Mouse (Mus musculus): ENCODE data around the gene Tlk2.
"Not testable (repeated sequence)": the region's sequence is repeated elsewhere in the genome, so short reads cannot be mapped to it uniquely, and the experiment has no call there.

Gene Tlk2

DNA sequence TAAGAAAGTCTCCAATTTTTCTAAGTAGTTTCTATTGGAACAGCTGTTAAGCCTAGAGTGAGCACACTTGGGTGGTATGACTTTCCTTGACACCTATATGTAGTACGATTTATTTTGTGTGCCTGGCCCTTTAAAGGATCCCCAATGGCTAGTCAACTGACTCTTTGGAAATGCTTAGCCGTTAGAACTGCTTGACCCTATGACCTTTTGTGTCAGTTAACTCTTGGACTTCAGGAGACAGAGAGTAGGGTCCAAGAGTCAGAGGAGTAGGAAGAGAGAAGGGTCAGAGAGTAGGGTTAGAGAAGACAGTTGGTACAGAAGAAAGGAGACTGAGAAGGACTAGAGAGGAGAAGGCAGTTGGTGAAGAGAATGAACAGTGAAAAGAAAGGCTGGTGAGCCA lies at the start of gene Tlk2:
Gene Tlk2 (plus strand): TSS at position 292 of the 400 bp plus-strand sequence.
- DNase-seq, result no peak

DNA sequence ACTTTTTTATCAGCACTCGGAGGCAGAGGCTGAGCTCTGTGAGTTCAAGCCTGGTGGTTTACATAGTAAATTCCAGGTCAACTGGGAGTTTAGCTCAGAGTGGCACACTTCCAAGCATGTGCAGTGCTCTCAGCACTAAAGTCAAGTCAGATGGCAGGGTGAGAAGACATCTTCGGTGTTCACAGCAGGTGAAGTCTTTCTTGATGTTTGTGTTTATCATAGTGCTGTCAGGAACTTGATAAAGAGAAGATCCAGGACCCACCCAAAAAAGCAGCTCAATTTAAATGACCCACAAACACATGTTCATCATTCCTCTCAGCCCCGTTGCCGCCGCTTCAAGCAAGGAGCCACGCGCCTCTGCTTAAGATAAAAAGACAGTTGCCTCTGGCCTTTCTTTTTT lies 42.9 kb upstream of the Tlk2 start:
- no peak for DNase-seq

DNA sequence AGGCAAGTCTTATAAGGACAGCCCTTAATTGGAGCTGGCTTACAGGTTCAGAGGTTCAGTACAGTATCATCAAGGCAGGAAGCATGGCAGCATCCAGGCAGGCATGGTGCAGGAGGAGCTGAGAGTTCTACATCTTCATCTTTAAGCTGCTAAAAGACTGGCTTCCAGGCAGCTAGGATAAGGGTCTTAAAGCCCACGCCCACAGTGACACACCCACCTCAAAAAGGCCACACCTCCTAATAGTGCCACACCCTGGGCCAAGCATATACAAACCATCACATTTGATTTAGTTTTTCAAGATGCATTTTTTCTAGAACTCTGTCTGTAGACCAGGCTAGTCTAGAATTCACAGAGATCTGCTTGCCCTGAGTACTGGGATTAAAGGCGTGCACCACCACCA lies 41.4 kb upstream of the Tlk2 start:
- DNase-seq, result not testable (repeated sequence)

DNA sequence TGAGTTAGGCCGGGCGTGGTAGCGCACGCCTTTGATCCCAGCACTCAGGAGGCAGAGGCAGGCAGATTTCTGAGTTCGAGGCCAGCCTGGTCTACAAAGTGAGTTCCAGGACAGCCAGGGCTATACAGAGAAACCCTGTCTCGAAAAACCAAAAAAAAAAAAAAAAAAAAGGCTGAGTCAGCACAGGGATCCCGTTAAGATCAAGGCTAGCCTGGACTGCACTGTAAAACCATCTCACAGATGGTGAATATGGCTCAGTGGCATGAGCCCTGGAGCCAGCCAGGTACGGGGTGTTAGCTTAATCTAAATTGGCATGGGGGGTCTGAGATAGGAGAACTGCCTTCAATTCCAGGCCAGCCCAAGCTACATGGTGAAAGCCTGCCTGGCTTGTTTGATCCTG lies 38.1 kb upstream of the Tlk2 start:
- not testable (repeated sequence) for DNase-seq

DNA sequence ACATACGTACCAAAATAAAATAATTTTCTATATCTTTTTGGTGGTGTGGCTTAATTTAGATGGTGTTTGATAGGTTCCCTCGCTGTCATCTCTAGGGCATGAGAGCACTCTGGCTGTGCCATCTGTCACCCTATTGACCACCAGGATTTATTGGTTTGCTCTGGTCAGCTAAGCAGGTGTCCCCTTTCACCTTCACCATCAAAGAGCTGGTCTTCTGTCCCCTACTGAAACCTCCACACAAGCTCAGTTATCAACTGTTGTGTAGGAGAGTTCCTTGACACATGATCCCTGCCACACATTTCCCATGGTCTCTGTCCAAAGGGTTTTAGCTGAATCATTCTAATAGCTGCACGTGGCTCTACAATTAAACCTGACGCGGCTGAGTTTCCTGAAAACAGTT lies 37.5 kb upstream of the Tlk2 start:
- no peak for DNase-seq

GRCm38 (mm10) chr11:105143564-105143963 lies 35.0 kb upstream of the Tlk2 start:
- no peak for DNase-seq

GRCm38 (mm10) chr11:105144084-105144483 lies 34.5 kb upstream of the Tlk2 start:
- no peak for DNase-seq

DNA sequence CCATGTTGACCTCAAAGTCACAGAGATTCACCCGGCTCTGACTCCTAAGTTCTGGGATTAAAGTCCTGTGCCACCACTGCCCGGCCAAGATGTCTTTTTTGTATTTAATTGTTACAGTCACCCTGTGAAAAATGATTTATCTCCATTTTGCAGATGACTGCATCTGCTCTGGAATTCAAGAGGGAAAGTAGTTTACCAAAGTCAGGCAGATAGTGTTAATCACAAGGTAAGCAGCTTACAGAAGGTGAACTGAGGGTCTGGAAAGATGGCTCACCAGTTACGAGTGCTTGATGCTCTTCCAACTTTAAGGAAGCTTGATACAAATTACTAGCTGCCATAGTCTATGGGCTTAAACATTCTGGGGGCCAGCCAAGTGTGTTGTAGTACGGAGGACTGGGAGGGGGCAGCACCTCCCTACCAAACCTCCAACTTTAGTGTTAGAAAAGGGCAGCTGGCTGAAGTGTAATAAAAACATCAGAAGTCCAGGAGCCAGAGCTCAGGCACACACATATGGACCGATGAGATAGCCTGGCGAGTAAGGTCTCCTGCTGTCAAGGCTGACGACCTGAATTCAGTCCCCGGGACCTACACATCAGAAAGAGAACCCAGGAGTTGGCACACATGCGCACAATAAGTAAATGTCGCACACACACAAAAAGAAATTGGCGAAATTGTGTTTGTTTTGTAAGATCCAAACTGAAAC lies 33.9 kb upstream of the Tlk2 start:
- DNase-seq, result no peak

GRCm38 (mm10) chr11:105145211-105145610 lies 33.4 kb upstream of the Tlk2 start:
- no peak for DNase-seq

GRCm38 (mm10) chr11:105146593-105146992 lies 32.0 kb upstream of the Tlk2 start, which contains the start of gene Gm10842:
Gm10842 (plus strand) TSS chr11:105146893.
- no peak for DNase-seq

GRCm38 (mm10) chr11:105149353-105149752 lies 29.3 kb upstream of the Tlk2 start:
- DNase-seq, result no peak

DNA sequence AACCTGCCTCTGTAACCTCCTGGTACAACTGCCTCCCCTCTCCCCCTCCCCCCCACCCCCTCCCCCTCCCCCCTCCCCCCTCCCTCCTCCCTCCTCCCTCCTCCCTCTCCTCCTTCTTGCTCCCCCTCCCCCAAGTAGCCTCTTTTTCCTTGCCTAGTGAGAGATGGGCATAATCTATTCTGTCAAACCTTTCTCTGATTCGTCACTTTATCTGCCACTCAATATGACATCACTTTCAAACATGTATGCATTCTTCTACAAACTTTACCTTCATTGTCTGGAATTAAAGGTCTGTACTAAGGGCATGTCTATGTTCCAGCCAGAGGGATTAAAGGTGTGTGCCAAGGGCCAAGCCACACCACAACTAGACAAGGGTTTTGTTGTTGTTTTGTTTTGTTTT lies 28.8 kb upstream of the Tlk2 start:
- DNase-seq, result peak; percentile 66

GRCm38 (mm10) chr11:105150691-105151090 lies 27.9 kb upstream of the Tlk2 start:
- DNase-seq, result peak; percentile 53

- DNase-seq, result peak; percentile 55
These were observed 27.2 kb upstream of the Tlk2 start for GRCm38 (mm10) chr11:105151226-105152016.

DNA sequence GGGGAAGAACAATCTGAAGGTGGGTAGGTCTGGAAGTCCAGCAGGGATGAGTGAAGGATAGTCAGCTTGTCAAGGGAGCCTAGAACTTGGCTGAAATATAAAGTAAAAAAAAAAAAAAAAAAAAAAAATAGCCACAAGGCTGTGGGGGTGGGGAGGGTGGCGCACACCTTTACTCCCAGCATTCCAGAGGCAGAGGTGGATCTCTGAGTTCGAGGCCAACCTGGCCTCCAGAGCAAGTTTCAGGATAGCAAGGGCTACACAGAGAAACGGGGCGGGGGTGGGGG lies 26.6 kb upstream of the Tlk2 start:
- no peak for DNase-seq

GRCm38 (mm10) chr11:105152357-105152899 lies 26.2 kb upstream of the Tlk2 start:
- no peak for DNase-seq

DNA sequence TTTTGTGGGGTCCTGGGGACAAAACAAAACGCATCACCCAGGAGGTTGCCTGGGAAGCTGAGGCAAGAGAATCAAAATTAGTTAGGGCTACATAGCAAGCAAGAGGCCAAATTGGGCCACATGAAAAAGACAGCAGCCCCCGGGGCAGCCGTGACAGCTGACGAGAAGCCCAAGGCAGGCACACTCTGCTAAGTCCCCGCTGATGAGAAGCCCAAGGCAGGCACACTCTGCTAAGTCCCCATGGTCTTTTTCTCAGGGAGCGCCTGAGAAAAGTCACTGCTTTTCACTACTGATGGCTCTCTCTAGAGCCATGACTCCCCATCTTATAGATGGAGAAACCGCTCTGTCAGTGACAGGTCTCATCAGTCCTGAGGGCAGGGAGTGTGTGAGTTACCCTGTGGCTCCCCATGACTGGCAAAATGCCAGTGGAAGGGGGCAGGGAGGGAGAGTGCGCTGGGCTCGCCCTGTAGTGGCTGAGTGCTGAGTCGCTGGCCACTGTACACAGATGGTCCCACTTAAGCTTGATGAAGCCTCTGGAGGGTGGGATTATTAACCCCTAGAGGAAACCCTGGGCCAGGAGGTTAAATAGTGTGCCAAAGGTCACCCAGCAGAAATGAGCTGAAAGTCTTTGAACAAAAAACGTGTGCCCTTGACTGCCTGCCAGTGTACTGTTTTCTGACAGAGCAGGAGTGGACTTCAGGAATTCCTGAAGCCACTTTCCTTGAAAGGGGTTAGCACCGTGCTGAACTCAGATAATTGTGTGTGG lies 25.4 kb upstream of the Tlk2 start:
- DNase-seq, result peak; percentile 85

GRCm38 (mm10) chr11:105155915-105156314 lies 22.7 kb upstream of the Tlk2 start:
- no peak for DNase-seq

GRCm38 (mm10) chr11:105156748-105157267 lies 21.8 kb upstream of the Tlk2 start:
- DNase-seq, result no peak

DNA sequence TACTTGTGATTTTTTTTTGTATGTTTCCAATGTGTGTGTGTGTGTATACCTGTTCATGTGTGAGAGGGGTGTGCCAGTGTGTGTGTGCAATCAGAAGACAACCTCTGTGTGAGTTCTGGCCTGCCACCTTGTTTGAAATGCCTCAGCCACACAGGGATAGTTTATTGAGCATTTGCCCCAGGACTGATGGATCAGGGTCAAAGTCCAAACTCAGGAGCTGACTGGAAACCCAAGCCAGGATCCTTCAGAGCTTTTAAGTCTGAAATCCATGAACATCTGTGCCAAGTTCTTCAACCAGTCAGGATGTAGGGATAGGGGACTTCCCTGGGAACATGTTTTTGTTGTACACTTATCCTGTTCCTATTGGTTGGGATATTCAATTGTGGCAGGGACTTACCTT lies 20.6 kb upstream of the Tlk2 start:
- no peak for DNase-seq

- DNase-seq, result no peak
These were observed 18.8 kb upstream of the Tlk2 start for GRCm38 (mm10) chr11:105159673-105160360.

- no peak for DNase-seq
These were observed 17.2 kb upstream of the Tlk2 start for GRCm38 (mm10) chr11:105161411-105161810.
